Mouse (Mus musculus) neural tube, embryonic 12.5 days (tissue): ENCODE results near the gene Slc22a17. TPM values are rescaled to one million over a fixed set of nuclear protein-coding genes. Genes with fewer than 3 reads are reported as not detected.
A peak's percentile ranks its signal among the peaks of the same experiment; 100 is the strongest.

Experiments used
- ATAC-seq: fragments of 200-750 bp; cut with Nextera tagmentation; 2 replicates; pipeline ENCODE4 v1.8.0; 2017; ENCODE audit warnings: low read depth, mild to moderate bottlenecking, moderate TSS enrichment, moderate library complexity; ENCODE audit not compliant: low FRiP score
- H3K27ac ChIP-seq: fragments of 300-500 bp; sonication (generic); 2 replicates; pipeline ENCODE4 v1.5.1; 2016
- H3K27me3 ChIP-seq: fragments of 300-500 bp; sonication (generic); replicated peaks from 2 replicates; pipeline ENCODE4 v1.6.1; 2016; ENCODE audit warnings: mild to moderate bottlenecking
- H3K36me3 ChIP-seq: fragments of 300-500 bp; sonication (generic); 2 replicates; pipeline ENCODE4 v1.6.1; 2016; ENCODE audit warnings: mild to moderate bottlenecking
- H3K4me1 ChIP-seq: fragments of 300-500 bp; sonication (generic); 2 replicates; pipeline ENCODE4 v1.6.1; 2016
- H3K4me2 ChIP-seq: fragments of 300-500 bp; sonication (generic); replicated peaks from 2 replicates; pipeline ENCODE4 v1.6.1; 2016; ENCODE audit warnings: mild to moderate bottlenecking
- H3K4me3 ChIP-seq: fragments of 300-500 bp; sonication (generic); 2 replicates; pipeline ENCODE4 v1.5.1; 2016
- H3K9ac ChIP-seq: fragments of 300-500 bp; sonication (generic); 2 replicates; pipeline ENCODE4 v1.6.1; 2016; ENCODE audit warnings: mild to moderate bottlenecking
- H3K9me3 ChIP-seq: fragments of 300-500 bp; sonication (generic); 2 replicates; pipeline ENCODE4 v1.6.1; 2016; ENCODE audit warnings: mild to moderate bottlenecking
- WGBS: fragments of 180-500 bp; shearing (Covaris S2); methylation state at CpG from one replicate; pipeline ENCODE4 v1.1.7; 2016; 5-methylcytosine and 5-hydroxymethylcytosine counted together
- microRNA counts: library from miRNA; unstranded; fragments of <30 nt; microRNA quantifications from one replicate; lab custom pipeline; 2017
- microRNA-seq: library from miRNA; unstranded; fragments of <30 nt; microRNA quantifications from one replicate; pipeline ENCODE4, GENCODE M21; 2017
- polyA plus RNA-seq: library from polyadenylated mRNA; unstranded; fragments of >200 nt; fragmentation: Nextera tagmentation; extraction: Ambion mirVana; gene quantifications from 2 replicates; pipeline ENCODE4 v1.2.1, GENCODE M21; 2016

Slc22a17 gene
- polyA plus RNA-seq, 1 experiment from 2014 or later, result 126 TPM

- WGBS, result under 1% methylated on average over 55 of the region's 56 CpGs
- peak; percentile 100 for ATAC-seq
- peak overlapping the region; percentile 91 for H3K9ac ChIP-seq
- H3K36me3 ChIP-seq, result no peaks in the 10 kb centered on the region
- no peaks in the 10 kb centered on the region for H3K27me3 ChIP-seq
- H3K4me2 ChIP-seq, result peak overlapping the region; percentile 77
- H3K4me1 ChIP-seq, result peaks cover 5% of the 10 kb centered on the region; the same call in 1 of the 2 replicates
- H3K4me3 ChIP-seq, result peak overlapping the region; percentile 87
- H3K9me3 ChIP-seq, result no peaks in the 10 kb centered on the region
- H3K27ac ChIP-seq, result 0 out of 2 replicates have a peak overlapping the region, but pooled peaks have one; percentile 27
Observed at GRCm38 (mm10) chr14:54863501-54864312, 49.2 kb downstream of the Slc22a17 start.

- ATAC-seq, result no peak
- H3K4me1 ChIP-seq, result peaks cover 5% of the 10 kb centered on the region; the same call in 1 of the 2 replicates
- H3K4me3 ChIP-seq, result no peak overlapping the region
- H3K27me3 ChIP-seq, result no peaks in the 10 kb centered on the region
- H3K4me2 ChIP-seq, result no peak overlapping the region
- no peak overlapping the region for H3K27ac ChIP-seq
- H3K36me3 ChIP-seq, result peaks cover 22% of the 10 kb centered on the region
- H3K9me3 ChIP-seq, result no peaks in the 10 kb centered on the region
- WGBS, result 40% methylated on average over 2 of the region's 2 CpGs
- no peak overlapping the region for H3K9ac ChIP-seq
Observed at GRCm38 (mm10) chr14:54860511-54860910, 52.4 kb downstream of the Slc22a17 start.

DNA sequence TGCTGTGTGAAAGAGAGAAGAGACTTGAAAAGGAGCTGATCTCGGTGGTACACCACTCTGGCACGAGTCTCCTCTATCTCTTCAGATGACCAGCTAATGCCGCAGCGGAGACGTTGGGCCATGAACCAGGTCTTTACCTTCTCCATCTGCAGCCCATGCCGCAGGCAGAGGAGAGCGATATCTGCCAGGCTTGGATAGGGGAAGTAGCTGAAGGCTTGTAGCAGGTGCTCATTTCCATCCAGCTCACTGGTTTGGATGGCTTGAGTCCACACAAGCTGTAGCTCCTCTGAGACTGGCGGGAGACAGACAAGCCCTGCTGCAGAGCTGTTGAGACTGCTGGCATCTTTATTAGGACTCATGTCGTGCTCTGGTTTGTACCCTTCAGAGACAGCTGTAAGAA is 55.0 kb downstream of the Slc22a17 start:
- Histone ChIP-seq H3K9ac (no peak overlapping the region), H3K4me3 (no peak overlapping the region), H3K9me3 (no peaks in the 10 kb centered on the region), H3K27me3 (no peaks in the 10 kb centered on the region), H3K4me2 (no peak overlapping the region), H3K4me1 (no peaks in the 10 kb centered on the region), H3K27ac (no peak overlapping the region), H3K36me3 (peaks cover 29% of the 10 kb centered on the region)
- WGBS, result 91% methylated on average over 9 of the region's 9 CpGs
- no peak for ATAC-seq

DNA sequence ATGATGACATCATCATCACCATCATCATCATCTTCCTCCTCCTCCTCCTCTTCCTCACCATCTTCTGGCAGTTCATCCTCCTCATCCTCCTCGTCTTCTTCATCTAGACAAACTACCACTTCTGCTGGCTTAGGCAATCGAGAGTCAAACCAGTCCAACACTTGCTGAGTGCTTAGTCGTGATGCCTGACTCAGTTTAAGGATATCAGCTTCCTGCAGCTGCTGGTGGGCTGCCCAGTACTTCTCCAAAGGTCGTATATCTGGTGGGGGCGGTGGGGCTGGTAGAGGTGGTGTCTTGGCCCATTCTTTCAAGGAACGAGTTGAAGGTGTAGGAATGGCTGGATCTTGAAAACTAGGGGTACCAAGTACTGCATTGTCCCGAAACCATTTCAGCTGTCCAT is 56.2 kb downstream of the Slc22a17 start:
- WGBS, result 90% methylated on average over 7 of the region's 7 CpGs

More for the DNA sequence above, 56.2 kb downstream of the Slc22a17 start:
- H3K4me3 ChIP-seq, result no peak overlapping the region
- H3K4me1 ChIP-seq, result no peaks in the 10 kb centered on the region
- no peak overlapping the region for H3K27ac ChIP-seq
- no peaks in the 10 kb centered on the region for H3K9me3 ChIP-seq
- H3K27me3 ChIP-seq, result no peaks in the 10 kb centered on the region
- no peak for ATAC-seq
- H3K9ac ChIP-seq, result no peak overlapping the region
- H3K4me2 ChIP-seq, result no peak overlapping the region
- peaks cover 29% of the 10 kb centered on the region for H3K36me3 ChIP-seq

MicroRNA genes within 50 kb of the gene (microRNA counts, 519-probe panel; counts per million panel counts)
- microRNA mmu-miR-208a (lab: Ali Mortazavi, UCI), result 342 counts per million, percentile 67 among the panel's probes with 10 or more counts

Small RNA genes within 50 kb of the gene (microRNA-seq; reads per million reads assigned to microRNA genes)
- 9.4 reads per million, percentile 22 among the genes with 10 or more reads in this experiment for gene Mir208a

Other genes with a start within 250 kb of the Slc22a17 start
- 92.0 and 93.3 TPM in 2 replicates for gene 1700123O20Rik, start 226.9 kb downstream of the Slc22a17 start, polyA plus RNA-seq
- gene Acin1, start 226.2 kb downstream of the Slc22a17 start, polyA plus RNA-seq, result 140 and 167 TPM in 2 replicates
- gene Gm29776, start 214.3 kb downstream of the Slc22a17 start, polyA plus RNA-seq, result 0.10 and 0.17 TPM in 2 replicates
- gene Cebpe, start 201.0 kb downstream of the Slc22a17 start, polyA plus RNA-seq, result 0.15 TPM in 1 of 2 replicates, not detected in the other
- gene Slc7a8, start 131.2 kb downstream of the Slc22a17 start, polyA plus RNA-seq, result 3.1 and 3.7 TPM in 2 replicates
- gene Rnf212b, start 99.0 kb downstream of the Slc22a17 start, polyA plus RNA-seq, result not detected in 2 replicates
- gene Homez, start 42.2 kb downstream of the Slc22a17 start, polyA plus RNA-seq, result 15.7 and 16.6 TPM in 2 replicates
- gene Ppp1r3e, start 35.6 kb downstream of the Slc22a17 start, polyA plus RNA-seq, result 1.1 and 1.4 TPM in 2 replicates
- gene Bcl2l2, start 29.8 kb downstream of the Slc22a17 start, polyA plus RNA-seq, result 3.8 and 4.1 TPM in 2 replicates
- not detected in 2 replicates for gene Gm20521, start 29.7 kb downstream of the Slc22a17 start, polyA plus RNA-seq
- 214 and 236 TPM in 2 replicates for gene Pabpn1, start 20.6 kb downstream of the Slc22a17 start, polyA plus RNA-seq
- gene Efs, start 13.0 kb upstream of the Slc22a17 start, polyA plus RNA-seq, result 29.1 and 31.2 TPM in 2 replicates
- gene Il25, start 19.6 kb upstream of the Slc22a17 start, polyA plus RNA-seq, result 0.19 and 0.48 TPM in 2 replicates
- gene Cmtm5, start 23.1 kb upstream of the Slc22a17 start, polyA plus RNA-seq, result 6.7 and 7.2 TPM in 2 replicates
- 2.9 and 3.8 TPM in 2 replicates for gene Myh6, start 53.8 kb upstream of the Slc22a17 start, polyA plus RNA-seq
- gene Gm17428, start 63.8 kb upstream of the Slc22a17 start, polyA plus RNA-seq, result not detected in 2 replicates
- 7.0 and 11.3 TPM in 2 replicates for gene Myh7, start 81.5 kb upstream of the Slc22a17 start, polyA plus RNA-seq
- 64.1 and 69.1 TPM in 2 replicates for gene Ngdn, start 102.3 kb upstream of the Slc22a17 start, polyA plus RNA-seq
- 29.4 and 34.4 TPM in 2 replicates for gene Zfhx2, start 179.2 kb upstream of the Slc22a17 start, polyA plus RNA-seq
- gene Thtpa, start 181.7 kb upstream of the Slc22a17 start, polyA plus RNA-seq, result 25.7 and 26.5 TPM in 2 replicates
- gene Ap1g2, start 193.5 kb upstream of the Slc22a17 start, polyA plus RNA-seq, result 7.6 and 12.0 TPM in 2 replicates
- gene Jph4, start 203.8 kb upstream of the Slc22a17 start, polyA plus RNA-seq, result 12.3 and 13.8 TPM in 2 replicates